Mouse (Mus musculus) CD4-positive, CD25-positive, alpha-beta regulatory T cell, adult 2 months (primary cell): ENCODE results near the gene Vav2.

Source experiments
- DNase-seq: peaks from one replicate; pipeline ENCODE4 v3.0.0-alpha.2; 2012; ENCODE audit warnings: low read depth, low spot score

The Vav2 gene

DNA sequence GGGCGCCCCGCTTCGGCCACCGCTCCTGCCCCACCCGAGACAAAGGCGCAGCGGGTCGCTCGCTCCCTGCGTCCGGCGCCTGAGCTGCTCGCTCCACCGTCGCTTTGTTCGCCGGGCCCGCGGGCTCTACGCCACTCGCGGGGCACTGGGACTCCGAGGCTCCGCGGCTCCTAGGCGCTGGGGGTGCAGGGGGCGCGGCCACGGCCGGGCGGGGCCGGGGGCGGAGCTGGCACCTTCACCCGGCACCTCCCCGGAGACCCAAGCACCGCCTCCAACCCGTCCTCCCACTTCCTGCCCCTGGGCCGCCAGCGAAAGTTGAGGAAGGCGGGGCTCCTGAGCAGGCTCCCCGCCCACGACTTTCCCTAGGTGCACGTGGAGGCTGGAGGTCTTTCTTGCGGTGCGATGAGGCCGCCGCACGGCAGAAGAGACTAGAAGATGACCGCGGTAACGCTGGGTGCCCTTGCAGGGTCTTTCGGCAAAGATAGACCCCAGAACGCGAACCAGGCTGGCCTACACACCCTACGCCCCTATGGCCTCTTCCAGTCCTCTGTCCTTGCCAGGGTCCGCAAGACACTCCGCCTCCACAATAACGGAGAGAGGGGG, at the start of gene Vav2:
Gene Vav2, minus strand, starts transcription at position 179 of the 603 bp plus-strand sequence.
- peak; percentile 97 for DNase-seq

DNA sequence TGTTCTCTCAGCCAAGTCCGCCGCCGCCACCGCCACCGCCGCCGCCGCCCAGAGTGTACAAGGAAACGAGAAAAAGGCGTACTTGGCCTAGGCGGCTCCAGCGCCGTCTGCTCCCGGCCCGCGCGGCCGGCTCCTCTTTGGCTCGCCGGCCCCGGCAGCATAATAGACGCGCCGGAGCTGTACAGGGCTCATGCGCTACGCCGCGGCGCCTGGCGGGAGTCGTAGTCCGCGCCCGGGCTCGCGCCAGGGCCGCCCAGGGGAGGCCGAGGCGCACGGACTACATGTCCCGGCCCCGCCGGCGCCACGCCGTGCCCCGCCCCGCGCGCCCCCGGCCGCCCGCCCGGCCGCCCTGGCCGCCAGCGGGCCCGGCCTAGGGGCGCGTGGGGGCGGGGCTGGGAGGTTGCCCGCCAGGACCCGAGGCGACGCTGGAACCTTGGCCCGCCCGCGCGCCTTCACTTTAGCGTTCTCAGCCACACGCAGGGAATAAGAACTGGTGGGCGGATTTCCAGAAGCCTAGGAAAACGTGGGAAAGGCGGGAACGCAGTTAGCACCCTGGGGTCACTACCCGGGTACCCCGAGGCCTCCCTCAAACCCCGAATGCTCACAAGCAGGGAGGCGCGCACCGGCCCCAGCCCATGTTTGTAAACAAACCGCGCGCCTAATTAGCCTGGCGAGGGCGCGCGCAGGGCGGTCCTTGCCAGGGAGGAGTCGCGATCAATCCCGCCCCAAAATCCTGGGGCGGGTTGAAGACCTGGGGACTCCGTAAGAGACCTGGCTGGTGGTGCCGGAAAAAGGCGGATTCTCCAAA, 48.9 kb upstream of the Vav2 start:
- peak; percentile 92 for DNase-seq

DNA sequence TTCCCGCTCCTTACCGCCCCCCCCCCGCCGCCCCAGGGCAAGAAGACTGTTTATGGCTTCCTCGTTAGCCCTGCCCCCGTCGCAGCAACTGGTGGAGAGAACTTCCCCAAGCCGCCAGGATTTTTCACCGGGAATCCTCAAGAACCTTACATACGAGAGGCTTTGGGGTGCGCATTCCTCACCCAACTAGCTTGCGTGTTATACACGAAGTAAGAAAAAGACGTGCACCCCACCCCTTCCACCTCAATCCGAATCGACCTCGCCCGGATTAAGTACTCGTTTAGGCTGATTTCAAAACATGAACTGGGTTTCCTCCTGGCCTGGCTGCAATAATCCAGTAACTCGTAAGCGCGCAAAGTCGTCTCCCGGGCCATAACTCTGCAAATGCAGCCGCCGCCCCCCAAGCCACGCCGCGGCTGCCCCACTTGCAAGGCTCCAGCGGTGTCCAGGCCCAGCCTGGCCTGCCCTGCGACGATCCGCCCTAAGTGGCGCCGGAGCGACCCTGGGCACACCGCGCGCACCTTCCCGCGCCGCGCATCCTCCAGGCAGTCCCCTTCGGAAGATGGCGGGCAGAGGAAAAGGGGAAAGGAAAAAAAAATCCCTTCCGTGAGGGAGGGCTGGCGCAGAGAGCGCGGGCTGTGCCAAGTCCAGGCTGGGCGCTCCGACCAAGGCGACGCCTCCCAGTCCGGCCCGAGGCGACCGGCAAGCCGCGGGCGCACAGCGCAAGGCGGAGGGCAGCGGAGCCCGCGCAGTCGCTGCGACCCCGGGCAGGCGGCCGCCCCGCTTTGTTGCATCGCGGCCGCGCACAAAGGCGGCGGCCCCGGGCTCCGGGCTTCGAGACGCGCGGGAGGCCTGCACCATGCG, 48.0 kb upstream of the Vav2 start:
- DNase-seq, result peak; percentile 44

DNA sequence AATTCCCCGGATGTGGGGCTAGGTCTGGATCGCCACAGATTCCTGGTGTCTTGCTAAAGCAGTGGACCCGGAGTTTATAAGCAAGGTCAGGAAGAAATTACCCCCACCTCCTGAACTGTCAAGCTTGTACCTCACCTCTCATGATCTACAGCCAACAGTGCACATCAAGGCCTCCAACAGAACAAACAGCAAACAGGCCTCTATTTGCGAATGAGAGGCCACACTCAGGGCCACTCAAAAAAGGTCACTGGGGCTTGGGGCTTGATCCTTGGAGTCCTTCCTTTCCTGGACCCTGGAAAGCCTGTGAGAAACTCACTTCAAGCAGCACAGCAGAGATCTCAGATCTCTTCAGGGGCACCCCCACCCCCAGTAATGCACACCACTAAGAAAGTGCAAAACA, 47.1 kb upstream of the Vav2 start:
- no peak for DNase-seq

DNA sequence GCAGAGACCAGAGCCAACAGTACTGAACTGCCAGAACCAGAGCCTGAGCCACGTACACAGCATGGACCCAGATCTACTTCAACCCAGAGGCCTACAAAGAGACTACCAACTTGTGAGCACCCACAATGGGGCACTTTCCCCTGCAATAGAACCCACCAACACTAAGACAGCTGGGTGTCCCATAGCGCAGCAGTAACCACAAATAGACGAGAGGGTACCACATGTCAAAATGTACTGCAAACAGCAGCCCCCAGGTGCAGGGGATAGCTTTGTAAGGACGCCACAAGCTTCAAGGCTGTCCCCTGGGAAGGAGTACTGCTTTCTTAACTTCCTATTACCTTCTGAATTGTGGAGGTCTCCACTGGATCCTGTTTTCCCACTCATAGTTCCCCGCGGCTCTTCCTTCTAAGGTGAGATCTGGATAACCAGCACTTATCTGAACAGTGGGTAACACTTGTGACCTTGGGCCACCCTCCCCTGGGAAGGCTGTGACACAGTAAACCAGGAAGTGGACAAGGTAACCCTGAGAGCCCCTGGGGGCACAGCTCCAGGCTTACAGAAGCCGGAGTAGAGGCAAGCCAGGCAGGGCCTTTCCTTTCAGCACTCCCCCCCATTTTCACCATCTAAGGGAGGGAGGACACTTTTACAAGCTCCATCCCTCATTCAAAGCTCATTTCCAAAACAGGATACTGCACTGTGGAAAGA, 46.4 kb upstream of the Vav2 start:
- no peak for DNase-seq

DNA sequence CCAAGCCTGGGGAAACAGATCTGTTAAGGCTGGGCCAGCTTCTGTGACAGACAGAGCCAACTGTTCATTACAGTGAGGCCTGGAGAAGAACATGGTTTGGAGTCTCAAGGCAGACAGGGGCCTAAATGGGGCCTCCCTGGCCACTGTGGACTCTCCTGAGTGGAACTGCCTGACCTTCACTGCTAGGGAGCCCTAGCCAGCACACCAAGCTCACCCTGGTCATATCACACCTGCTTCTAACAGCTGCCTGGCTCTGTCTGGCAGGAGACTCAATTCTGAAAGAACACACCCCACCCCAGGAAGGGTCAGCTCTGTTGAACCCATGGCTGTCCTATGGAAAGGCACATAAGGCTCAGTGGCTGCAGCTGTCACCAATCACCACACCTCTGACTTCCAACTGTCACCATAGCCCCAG, 44.3 kb upstream of the Vav2 start:
- no peak for DNase-seq

DNA sequence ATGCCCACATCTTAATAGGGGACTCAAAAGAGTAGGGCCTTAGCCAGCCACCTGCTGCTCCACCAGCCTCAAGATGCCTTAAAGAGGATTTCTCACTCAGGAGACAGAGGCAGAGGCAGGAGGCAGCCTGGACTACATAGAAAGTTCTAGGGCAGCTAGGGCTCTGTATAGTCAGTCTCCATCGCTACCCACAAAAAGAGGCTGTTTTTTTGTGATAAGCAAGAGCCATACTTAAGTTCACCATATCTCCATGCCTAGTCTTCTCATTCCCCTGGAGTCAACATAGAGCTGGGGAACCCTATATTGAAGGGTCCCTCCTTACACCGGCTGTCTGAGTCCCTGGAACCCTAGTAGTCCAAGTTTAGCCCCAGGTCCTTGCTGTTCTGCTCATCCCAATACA, 43.7 kb upstream of the Vav2 start:
- no peak for DNase-seq

DNA sequence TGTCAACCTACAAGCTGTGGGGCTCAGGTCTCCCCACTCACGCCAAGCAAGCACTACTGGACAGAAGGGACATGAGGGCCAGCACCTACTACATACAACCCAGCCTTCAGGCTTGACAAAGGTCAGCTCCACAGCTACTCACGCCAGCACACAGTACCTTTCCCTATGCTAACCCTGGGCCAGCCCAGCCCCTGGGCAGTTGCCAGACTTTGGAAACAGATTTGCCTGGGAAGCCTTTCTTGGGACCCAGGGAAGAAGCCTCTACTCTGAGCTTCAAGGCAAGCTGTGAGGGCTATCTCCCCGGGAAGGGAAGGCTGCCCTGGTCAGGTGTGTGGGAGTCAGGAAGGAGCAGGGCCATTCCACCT, 43.1 kb upstream of the Vav2 start:
- DNase-seq, result no peak

DNA sequence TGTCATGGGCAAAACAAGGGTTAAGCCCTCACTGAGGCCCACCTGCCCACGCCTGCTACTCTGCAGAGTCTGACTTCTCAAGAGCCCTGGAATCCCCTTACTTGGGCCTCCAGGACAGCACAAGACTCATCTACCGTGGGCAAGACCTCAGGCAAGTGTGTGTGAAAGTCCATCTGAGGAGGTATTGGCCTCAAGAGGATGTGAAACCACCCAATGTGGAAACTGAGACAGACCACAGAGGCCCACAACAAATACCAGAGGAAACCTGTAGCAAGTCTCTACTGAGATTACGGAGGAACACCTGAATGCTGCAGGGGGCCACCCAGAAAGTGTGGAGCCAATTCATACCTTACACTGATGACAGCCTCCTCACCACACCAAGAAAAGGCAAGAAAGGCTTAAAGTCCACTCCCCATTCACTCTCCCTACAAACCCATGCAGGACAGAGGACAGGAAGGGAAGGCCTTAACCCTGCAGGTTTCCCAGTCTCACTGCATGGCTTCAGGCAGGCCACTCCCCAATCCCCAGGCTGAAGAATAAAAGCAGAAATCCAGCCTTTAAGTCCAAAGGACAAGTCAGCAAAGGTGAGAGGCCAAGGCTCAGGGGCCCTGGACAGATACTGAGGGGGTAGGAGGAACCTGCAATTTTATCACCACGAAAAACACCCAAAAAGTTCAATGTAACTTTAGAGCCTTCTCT, 42.6 kb upstream of the Vav2 start:
- no peak for DNase-seq

DNA sequence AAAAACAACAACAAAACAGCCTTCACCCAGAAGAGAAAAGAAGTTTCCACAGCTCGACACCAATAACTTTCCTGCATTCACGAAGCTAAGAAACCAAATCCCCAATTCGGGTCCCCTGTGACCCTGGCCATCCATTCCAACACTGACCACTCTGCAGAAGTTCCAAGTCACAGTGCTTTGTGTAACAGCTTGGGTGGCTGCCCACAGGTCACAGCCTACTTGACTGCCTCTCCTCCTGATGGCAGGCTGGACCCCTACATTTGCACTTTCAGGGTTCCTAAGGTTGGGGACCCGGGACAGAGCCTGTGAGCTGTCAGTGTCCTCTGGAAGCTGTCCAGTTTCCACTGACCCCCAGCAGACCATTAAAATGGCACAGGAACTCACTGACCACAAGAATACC, 36.1 kb upstream of the Vav2 start:
- DNase-seq, result no peak

DNA sequence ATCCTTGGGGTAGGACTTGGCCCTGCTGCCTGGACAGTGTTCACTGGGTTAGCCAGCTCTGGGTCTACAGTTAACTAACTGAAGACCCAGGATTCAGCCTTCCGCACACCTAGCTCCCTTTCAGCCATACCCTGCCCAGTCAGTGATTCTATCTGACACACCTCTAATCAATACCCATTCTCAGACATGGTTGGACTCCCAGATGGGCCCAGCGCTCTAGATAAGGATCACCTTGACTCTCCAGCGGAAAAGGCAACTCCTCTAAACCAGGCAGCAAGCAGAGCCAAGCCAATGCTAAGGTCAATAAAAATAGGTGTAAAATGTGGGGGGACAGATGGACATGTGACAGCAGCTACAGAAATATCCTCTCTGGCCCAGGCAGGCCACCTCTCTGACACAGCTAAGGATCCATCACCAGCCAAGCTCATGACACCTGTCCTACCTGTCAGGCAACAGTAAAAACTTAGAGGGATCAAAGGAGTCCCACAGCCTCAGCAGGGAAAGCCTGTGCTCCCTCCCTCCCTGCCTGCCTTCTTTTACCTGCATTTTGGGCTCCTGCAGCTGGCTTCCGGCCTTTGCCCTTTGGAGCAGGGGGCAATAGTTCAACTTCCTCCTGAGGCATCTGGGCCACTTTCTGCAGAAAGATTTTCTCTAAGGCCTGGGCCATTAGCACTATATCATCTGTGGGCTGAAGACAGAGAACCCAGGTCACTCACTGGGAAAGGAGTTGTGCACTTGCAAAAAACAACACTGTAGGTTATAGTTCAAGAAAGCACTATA, 35.2 kb upstream of the Vav2 start:
- no peak for DNase-seq

DNA sequence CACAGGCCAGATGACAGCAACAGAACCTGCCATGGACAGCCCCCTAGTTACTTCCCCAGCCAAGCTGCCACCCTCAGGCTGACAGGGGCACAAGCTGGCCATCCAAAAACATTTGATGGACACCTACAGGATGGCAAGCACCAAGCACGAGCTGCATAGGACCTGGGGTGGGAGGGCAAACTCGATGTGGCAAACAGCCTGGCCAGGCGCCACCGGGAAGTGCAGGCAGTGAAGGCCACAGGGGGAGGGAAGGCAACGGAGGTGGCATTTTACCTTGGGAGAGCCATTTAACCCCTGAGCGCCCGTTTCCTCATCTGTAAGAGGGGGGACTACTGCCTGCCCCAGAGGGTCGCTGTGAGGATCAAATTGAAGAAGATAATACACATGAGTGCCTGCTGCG, 33.8 kb upstream of the Vav2 start:
- DNase-seq, result no peak

DNA sequence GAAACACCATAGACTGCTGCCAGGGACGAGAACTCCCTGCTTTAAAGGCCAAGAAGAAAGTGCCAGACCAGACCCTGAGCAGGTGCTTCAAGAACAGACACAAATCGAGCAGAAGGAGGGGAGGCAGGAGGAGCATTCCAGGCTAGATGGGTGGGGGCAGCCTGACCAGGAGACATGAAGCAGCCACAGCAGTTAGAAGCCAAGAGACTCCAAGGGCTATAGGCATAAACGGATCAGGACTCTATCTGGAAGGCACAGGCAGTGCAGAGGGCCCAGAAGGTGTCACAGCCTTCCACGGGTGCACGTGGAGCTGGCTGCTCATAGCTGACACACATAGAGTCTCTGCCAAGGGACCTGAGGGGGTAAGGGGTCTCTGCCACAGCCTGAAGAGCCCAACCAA, 33.3 kb upstream of the Vav2 start:
- no peak for DNase-seq

DNA sequence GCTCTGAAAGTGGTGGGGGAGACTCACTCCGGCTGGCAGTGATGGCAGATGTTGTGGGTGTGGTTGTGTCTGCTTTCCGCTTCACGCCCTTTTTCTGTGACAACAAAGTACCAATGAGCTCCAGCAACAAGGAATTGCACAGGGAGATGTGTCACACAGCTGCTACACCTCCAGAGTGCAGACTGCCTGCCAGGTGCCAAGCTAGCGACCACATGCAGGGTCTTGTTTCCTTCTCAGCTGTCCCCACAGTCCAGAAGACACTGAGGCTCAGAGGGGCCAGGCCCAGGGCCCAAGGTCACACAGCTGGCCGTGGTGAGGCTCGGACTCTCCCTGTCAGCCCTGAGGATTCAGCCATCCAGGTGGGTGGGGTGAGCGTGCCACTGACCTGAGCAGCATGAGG, 32.9 kb upstream of the Vav2 start:
- no peak for DNase-seq

DNA sequence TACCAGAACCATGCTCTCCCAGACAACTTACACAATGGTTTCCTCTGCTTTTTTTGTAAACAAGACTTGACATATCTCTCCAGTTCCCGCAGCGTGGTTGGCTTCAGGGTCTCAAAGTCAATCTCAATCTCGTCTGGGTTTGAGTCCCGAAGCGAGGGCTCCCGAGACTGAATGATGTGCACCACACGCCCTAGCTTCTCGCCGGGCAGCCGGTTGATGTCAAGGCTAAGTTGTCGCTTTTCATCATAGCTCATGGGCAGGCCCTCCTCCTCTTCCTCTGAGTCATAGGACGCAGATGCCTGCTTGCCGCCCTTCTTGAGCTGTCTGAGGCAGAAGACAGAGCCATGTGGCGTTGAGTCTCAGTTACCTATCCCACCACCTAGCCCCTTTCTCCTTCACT, 23.4 kb upstream of the Vav2 start:
- no peak for DNase-seq

DNA sequence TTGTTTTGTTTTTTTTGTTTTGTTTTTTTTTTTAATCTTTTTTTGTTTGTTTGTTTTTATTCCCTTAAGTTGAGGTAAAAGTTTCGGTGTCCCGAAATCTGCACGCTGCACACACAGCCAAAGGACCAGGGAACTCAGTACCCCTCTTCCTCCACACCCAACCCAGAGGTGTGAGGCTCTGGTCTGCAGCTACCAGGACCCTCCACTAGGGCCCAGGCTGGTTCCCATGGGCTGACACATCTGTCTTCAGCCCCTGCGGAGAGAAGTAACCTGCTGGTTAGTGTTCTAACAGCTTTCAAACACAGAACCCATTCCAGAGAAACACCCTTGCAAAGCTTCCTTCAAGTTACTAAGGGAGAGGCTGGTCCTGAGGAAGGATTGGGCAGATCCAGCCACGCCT, 20.9 kb upstream of the Vav2 start:
- DNase-seq, result no peak

DNA sequence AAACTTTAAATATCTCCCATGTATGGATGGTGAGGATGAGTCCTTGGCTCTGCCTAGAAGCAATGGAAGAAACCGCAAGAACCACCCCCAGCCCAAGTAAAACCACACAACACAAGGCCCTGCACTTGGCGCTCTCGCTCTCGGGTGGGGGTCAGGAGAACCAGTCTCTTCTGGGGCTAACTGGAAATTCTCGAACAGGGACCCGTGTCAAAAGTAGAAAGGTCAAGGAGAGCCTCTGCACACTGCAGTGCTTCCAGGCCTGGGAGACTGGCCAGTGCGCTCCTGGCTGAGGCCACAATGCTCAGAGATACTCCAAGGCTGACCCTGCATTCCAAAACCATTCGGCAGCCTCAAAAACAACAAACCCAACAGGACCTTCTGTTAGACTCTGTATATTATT, 20.0 kb upstream of the Vav2 start:
- no peak for DNase-seq

DNA sequence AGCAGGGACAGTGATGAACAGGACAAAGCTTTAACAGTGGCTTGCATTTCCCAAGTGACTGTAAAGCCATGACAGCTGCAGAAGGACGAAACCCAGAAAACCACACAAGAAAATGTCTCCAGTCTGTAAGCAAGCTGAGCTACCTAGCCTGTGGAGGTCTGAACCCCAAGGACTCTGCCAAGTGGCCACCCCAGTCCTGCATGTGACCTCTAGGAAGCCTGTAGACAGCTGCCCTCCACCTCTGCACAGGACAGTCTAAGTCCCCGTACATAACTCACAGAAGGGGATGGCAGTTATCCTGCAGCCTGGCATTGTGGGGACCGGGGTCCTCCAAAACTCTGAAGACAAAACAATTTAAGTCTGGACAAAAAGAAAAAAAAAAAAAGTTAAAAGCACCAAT, 19.1 kb upstream of the Vav2 start:
- DNase-seq, result no peak

DNA sequence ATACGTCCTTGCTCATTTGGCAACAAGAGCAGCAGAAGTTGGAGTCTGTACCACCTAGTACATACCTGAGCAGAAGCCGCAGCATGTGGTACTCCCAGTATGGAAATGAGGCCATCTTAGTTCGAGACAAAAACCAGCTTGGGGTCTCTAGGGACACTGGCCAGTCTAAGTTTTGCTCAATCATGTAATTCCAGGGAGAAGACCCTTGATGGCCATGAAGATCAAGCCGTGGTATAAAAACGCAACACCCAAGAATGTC, 16.5 kb upstream of the Vav2 start:
- DNase-seq, result no peak

DNA sequence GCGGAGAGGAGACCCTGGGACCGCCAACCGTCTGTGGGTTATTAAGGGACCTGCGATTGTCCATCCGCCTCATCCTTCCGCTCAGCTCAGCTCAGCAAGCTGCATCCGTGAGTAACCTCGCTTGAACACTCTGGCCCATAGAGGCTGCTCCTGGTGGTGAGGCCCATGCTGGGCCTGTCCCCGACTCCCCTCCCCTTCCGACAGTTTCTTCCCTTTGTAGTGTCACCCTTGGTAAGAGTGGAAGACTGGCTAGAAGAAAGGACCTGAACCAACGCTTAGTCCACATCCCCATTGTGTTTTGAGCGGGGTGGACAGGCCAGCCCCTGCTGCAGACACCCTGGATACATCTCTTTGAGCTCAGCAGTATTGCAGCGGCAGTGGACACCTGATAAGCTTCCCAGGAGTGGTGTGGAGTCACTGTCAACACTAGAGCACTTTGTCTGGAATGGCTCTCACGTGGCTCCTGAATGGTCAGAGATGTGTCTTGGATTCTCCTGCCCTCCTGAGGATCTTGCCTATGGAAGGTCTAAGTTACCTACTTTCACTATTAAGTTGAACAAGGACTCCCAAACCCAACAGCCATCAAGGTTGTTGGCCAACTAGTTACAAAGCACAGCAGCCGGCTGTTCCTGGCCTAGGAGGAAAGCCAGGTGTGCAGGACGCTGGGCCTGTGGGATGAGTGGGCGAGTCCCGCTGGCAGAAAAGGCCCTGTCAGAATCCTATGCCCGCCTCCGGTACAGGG, 16.0 kb upstream of the Vav2 start:
- peak; percentile 9 for DNase-seq
